Mouse (Mus musculus) cortical plate, adult 2 months (tissue): Measurements from ENCODE around the gene Apold1.

Experiments used
- CTCF ChIP-seq: fragments of 200-500 bp; IDR thresholded peaks from 2 replicates; pipeline ENCODE4 v1.5.1; 2011; ENCODE audit warnings: mild to moderate bottlenecking, control low read depth, low read length; ENCODE audit not compliant: insufficient read depth; ENCODE audit errors: extremely low read depth
- POLR2A ChIP-seq: fragments of 200-500 bp; IDR thresholded peaks from 2 replicates; pipeline ENCODE4 v1.6.1; 2011; ENCODE audit warnings: mild to moderate bottlenecking, low read length, control low read depth; ENCODE audit not compliant: insufficient read depth; ENCODE audit errors: extremely low read depth

DNA sequence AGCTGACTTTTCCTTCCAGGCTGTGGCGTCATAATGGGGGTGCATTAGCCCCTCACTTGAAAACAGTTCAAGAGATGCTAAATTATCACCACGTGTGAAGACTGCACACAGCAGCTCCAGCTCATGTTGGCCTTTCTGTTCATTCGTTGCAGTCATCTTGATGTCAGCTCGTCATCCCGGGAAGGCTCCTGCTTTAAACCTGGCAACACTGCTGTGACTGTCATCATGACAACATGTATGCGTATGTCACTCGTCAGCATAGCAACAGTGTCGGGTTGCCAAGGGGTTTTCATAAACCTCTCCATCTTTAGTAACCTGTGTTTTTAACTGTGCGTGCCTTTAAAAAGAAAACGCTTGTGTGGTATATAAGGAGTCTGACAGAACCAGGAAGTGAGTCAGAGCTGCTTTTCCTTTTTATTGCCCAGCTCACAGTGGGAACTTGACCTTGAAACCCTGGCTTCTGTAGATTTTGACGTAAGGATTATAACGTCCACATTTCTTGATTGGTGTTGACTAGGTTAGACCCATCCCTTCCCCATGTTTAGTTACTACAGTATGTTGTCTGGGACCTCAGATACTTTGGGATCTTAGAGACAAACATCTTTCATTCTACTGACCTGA is 12.6 kb downstream of the Apold1 start:
- no peak for TF ChIP-seq CTCF
- no peak for TF ChIP-seq POLR2A
